Mouse (Mus musculus) embryonic facial prominence, embryonic 14.5 days (tissue): ENCODE data around the gene Timm29. TPM values are rescaled to one million over a fixed set of nuclear protein-coding genes. Genes with fewer than 3 reads are reported as not detected.

ENCODE experiments used
- ATAC-seq: fragments of 200-750 bp; cut with Nextera tagmentation; 2 replicates; pipeline ENCODE4 v1.8.0; 2017; ENCODE audit warnings: low read depth, moderate number of reproducible peaks, moderate TSS enrichment
- DNase-seq: peaks from one replicate; pipeline ENCODE4 v3.0.0-alpha.2; 2015; ENCODE audit warnings: low spot score
- H3K27ac ChIP-seq: fragments of 300-500 bp; sonication (generic); replicated peaks from 2 replicates; pipeline ENCODE4 v1.5.1; 2014; ENCODE audit warnings: low read depth, mild to moderate bottlenecking, low read length, moderate library complexity
- H3K27me3 ChIP-seq: fragments of 300-500 bp; sonication (generic); replicated peaks from 2 replicates; pipeline ENCODE4 v1.6.1; 2014; ENCODE audit warnings: low read length; ENCODE audit not compliant: control insufficient read depth, insufficient read depth
- H3K36me3 ChIP-seq: fragments of 300-500 bp; sonication (generic); 2 replicates; pipeline ENCODE4 v1.6.1; 2014; ENCODE audit warnings: low read length, mixed read lengths; ENCODE audit not compliant: control insufficient read depth, insufficient read depth
- H3K4me1 ChIP-seq: fragments of 300-500 bp; sonication (generic); 2 replicates; pipeline ENCODE4 v1.6.1; 2014; ENCODE audit warnings: antibody characterized with exemption, low read length; ENCODE audit not compliant: control insufficient read depth, insufficient read depth
- H3K4me2 ChIP-seq: fragments of 300-500 bp; sonication (generic); 2 replicates; pipeline ENCODE4 v1.6.1; 2014; ENCODE audit warnings: low read depth, mild to moderate bottlenecking, low read length, moderate library complexity, mixed read lengths
- H3K4me3 ChIP-seq: fragments of 300-500 bp; sonication (generic); 2 replicates; pipeline ENCODE4 v1.5.1; 2014; ENCODE audit warnings: low read depth, mild to moderate bottlenecking, low read length
- H3K9ac ChIP-seq: fragments of 300-500 bp; sonication (generic); 2 replicates; pipeline ENCODE4 v1.6.1; 2014; ENCODE audit warnings: low read depth, mild to moderate bottlenecking, low read length, moderate library complexity, mixed read lengths
- H3K9me3 ChIP-seq: fragments of 300-500 bp; sonication (generic); 2 replicates; pipeline ENCODE4 v1.6.1; 2016; ENCODE audit warnings: low read length; ENCODE audit not compliant: control insufficient read depth
- WGBS: fragments of 180-500 bp; shearing (Covaris S2); extraction: QIAGEN DNeasy Blood & Tissue Kit; methylation state at CpG from one replicate; pipeline ENCODE4 v1.1.7; 2014; 5-methylcytosine and 5-hydroxymethylcytosine counted together
- polyA plus RNA-seq: library from polyadenylated mRNA; unstranded; fragments of >200 nt; fragmentation: Nextera tagmentation; extraction: Ambion mirVana; gene quantifications from 2 replicates; pipeline ENCODE4 v1.2.1, GENCODE M21; 2014

Timm29 gene
- polyA plus RNA-seq, 1 experiment from 2014 or later: 41.5 TPM

GRCm38 (mm10) chr9:21555198-21555742 lies 37.3 kb upstream of the Timm29 start:
- no peak overlapping the region for H3K4me3 ChIP-seq
- H3K36me3 ChIP-seq: peaks cover 31% of the 10 kb centered on the region
- no peak overlapping the region for H3K27ac ChIP-seq
- no peak overlapping the region for H3K9ac ChIP-seq
- no peaks in the 10 kb centered on the region for H3K4me1 ChIP-seq
- ATAC-seq (no peak), DNase-seq (no peak)
- no peaks in the 10 kb centered on the region for H3K27me3 ChIP-seq
- 88% methylated on average over 6 of the region's 6 CpGs for WGBS
- H3K4me2 ChIP-seq: no peak overlapping the region
- H3K9me3 ChIP-seq: no peaks in the 10 kb centered on the region

GRCm38 (mm10) chr9:21556996-21557395 lies 35.5 kb upstream of the Timm29 start:
- Histone ChIP-seq H3K36me3 (peaks cover 30% of the 10 kb centered on the region), H3K4me3 (no peak overlapping the region), H3K27me3 (no peaks in the 10 kb centered on the region), H3K9ac (no peak overlapping the region), H3K27ac (no peak overlapping the region), H3K4me2 (no peak overlapping the region), H3K9me3 (no peaks in the 10 kb centered on the region), H3K4me1 (no peaks in the 10 kb centered on the region)
- no peak for ATAC-seq
- DNase-seq: no peak
- 95% methylated on average over 2 of the region's 2 CpGs for WGBS

- ATAC-seq (no peak), DNase-seq (no peak)
- Histone ChIP-seq H3K36me3 (peaks cover 34% of the 10 kb centered on the region), H3K4me2 (no peak overlapping the region), H3K4me1 (no peaks in the 10 kb centered on the region), H3K9ac (no peak overlapping the region), H3K27ac (no peak overlapping the region), H3K9me3 (no peaks in the 10 kb centered on the region), H3K4me3 (no peak overlapping the region), H3K27me3 (no peaks in the 10 kb centered on the region)
- WGBS: 80% methylated on average over 2 of the region's 2 CpGs
Measured at GRCm38 (mm10) chr9:21557556-21557955, 35.0 kb upstream of the Timm29 start.

GRCm38 (mm10) chr9:21558366-21558765 lies 34.2 kb upstream of the Timm29 start:
- no peak overlapping the region for H3K9ac ChIP-seq
- H3K9me3 ChIP-seq: no peaks in the 10 kb centered on the region
- H3K4me3 ChIP-seq: no peak overlapping the region
- 86% methylated on average over 4 of the region's 4 CpGs for WGBS
- peaks cover 35% of the 10 kb centered on the region for H3K36me3 ChIP-seq
- no peak for ATAC-seq
- no peaks in the 10 kb centered on the region for H3K27me3 ChIP-seq
- no peak overlapping the region for H3K27ac ChIP-seq
- H3K4me1 ChIP-seq: no peaks in the 10 kb centered on the region
- DNase-seq: no peak
- H3K4me2 ChIP-seq: no peak overlapping the region

- Histone ChIP-seq H3K4me2 (no peak overlapping the region), H3K27ac (no peak overlapping the region), H3K27me3 (no peaks in the 10 kb centered on the region), H3K9ac (no peak overlapping the region), H3K4me3 (no peak overlapping the region), H3K36me3 (peaks cover 30% of the 10 kb centered on the region), H3K4me1 (no peaks in the 10 kb centered on the region), H3K9me3 (no peaks in the 10 kb centered on the region)
- no peak for DNase-seq
- 97% methylated on average over 3 of the region's 3 CpGs for WGBS
- ATAC-seq: no peak
Measured at GRCm38 (mm10) chr9:21559151-21559550, 33.4 kb upstream of the Timm29 start.

- Histone ChIP-seq H3K27me3 (no peaks in the 10 kb centered on the region), H3K36me3 (peaks cover 23% of the 10 kb centered on the region), H3K9me3 (no peaks in the 10 kb centered on the region), H3K4me2 (no peak overlapping the region), H3K9ac (no peak overlapping the region), H3K27ac (no peak overlapping the region), H3K4me1 (no peaks in the 10 kb centered on the region), H3K4me3 (no peak overlapping the region)
- DNase-seq (no peak), ATAC-seq (no peak)
- 59% methylated on average over 1 of the region's 1 CpGs for WGBS
Measured at GRCm38 (mm10) chr9:21564420-21564819, 28.1 kb upstream of the Timm29 start.

GRCm38 (mm10) chr9:21565004-21565586 lies 27.4 kb upstream of the Timm29 start:
- Histone ChIP-seq H3K4me3 (no peak overlapping the region), H3K9ac (no peak overlapping the region), H3K27me3 (no peaks in the 10 kb centered on the region), H3K4me1 (no peaks in the 10 kb centered on the region), H3K36me3 (peaks cover 30% of the 10 kb centered on the region), H3K9me3 (no peaks in the 10 kb centered on the region), H3K27ac (no peak overlapping the region), H3K4me2 (no peak overlapping the region)
- no peak for DNase-seq
- ATAC-seq: no peak
- WGBS: 91% methylated on average over 4 of the region's 4 CpGs

- no peaks in the 10 kb centered on the region for H3K9me3 ChIP-seq
- no peak for DNase-seq
- no peak for ATAC-seq
- H3K4me2 ChIP-seq: no peak overlapping the region
- no peak overlapping the region for H3K4me3 ChIP-seq
- H3K27ac ChIP-seq: no peak overlapping the region
- peaks cover 36% of the 10 kb centered on the region for H3K36me3 ChIP-seq
- H3K9ac ChIP-seq: no peak overlapping the region
- no peaks in the 10 kb centered on the region for H3K27me3 ChIP-seq
- WGBS: 92% methylated on average over 1 of the region's 1 CpGs
- H3K4me1 ChIP-seq: no peaks in the 10 kb centered on the region
Measured at GRCm38 (mm10) chr9:21566538-21566937, 26.0 kb upstream of the Timm29 start.

- Histone ChIP-seq H3K4me2 (no peak overlapping the region), H3K9me3 (no peaks in the 10 kb centered on the region), H3K27ac (no peak overlapping the region), H3K4me3 (no peak overlapping the region), H3K9ac (no peak overlapping the region), H3K27me3 (no peaks in the 10 kb centered on the region), H3K4me1 (no peaks in the 10 kb centered on the region), H3K36me3 (peaks cover 37% of the 10 kb centered on the region)
- DNase-seq (no peak), ATAC-seq (no peak)
- 74% methylated on average over 2 of the region's 2 CpGs for WGBS
Measured at GRCm38 (mm10) chr9:21567051-21567450, 25.5 kb upstream of the Timm29 start.
